25 mouse cellular contexts compared by ENCODE assay signal in genomic region chr12:103989857-103990256, GRCm38 (mm10). TPM values are rescaled to one million over a fixed set of nuclear protein-coding genes. Genes with fewer than 3 reads are reported as not detected.
"Had no signal": no experiment of that assay in that cellular context is flagged by ENCODE, and none has a peak within 500 bp of the region (broad histone marks: within the 10 kb centered on the region; RNA-seq: fewer than 3 reads in every experiment).

Serpina11 (minus strand) TSS chr12:103989957.

- H3K27me3 ChIP-seq: midbrain, embryonic 12.5 days; midbrain, embryonic 15.5 days; neural tube, embryonic 13.5 days; stomach, embryonic 15.5 days had no signal

- ATAC-seq: lung, postnatal 0 days; midbrain, embryonic 15.5 days had no signal

- H3K9me3 ChIP-seq: limb, embryonic 12.5 days; limb, embryonic 15.5 days; midbrain, embryonic 12.5 days; midbrain, embryonic 15.5 days; neural tube, embryonic 13.5 days; stomach, embryonic 15.5 days had no signal

- H3K4me2 ChIP-seq: limb, embryonic 12.5 days; limb, embryonic 15.5 days; lung, embryonic 14.5 days; midbrain, embryonic 12.5 days; midbrain, embryonic 15.5 days; neural tube, embryonic 13.5 days; stomach, embryonic 15.5 days had no signal

- DNase-seq: kidney, adult 2 months; kidney, postnatal 25 days; layer of hippocampus, adult 9-11 months; left cerebral cortex, postnatal 4 days; lung, embryonic 14.5 days; retina, postnatal 1 day; right cerebral cortex, postnatal 25 days; spleen, adult 18-20 months; thymus, postnatal 25 days had no signal

- H3K27ac ChIP-seq: kidney, postnatal 0 days; layer of hippocampus, adult 2 months; limb, embryonic 12.5 days; limb, embryonic 15.5 days; macrophage; midbrain, embryonic 12.5 days; midbrain, embryonic 15.5 days; neural tube, embryonic 13.5 days; stomach, embryonic 15.5 days had no signal

- H3K36me3 ChIP-seq: limb, embryonic 12.5 days; limb, embryonic 15.5 days; midbrain, embryonic 12.5 days; midbrain, embryonic 15.5 days; neural tube, embryonic 13.5 days; stomach, embryonic 15.5 days had no signal

- H3K4me1 ChIP-seq: limb, embryonic 12.5 days; limb, embryonic 15.5 days; midbrain, embryonic 12.5 days; midbrain, embryonic 15.5 days; neural tube, embryonic 13.5 days had no signal

- H3K9ac ChIP-seq: limb, embryonic 12.5 days; limb, embryonic 15.5 days; lung, embryonic 14.5 days; midbrain, embryonic 12.5 days; midbrain, embryonic 15.5 days; neural tube, embryonic 13.5 days; stomach, embryonic 15.5 days had no signal

- H3K4me3 ChIP-seq: layer of hippocampus, adult 2 months; limb, embryonic 12.5 days; limb, embryonic 15.5 days; midbrain, embryonic 12.5 days; midbrain, embryonic 15.5 days; neural tube, embryonic 13.5 days; stomach, embryonic 15.5 days had no signal

RNA-seq across cellular contexts. Expression of gene Serpina11, which starts in this region (rescaled TPM):
- total RNA-seq: layer of hippocampus, adult 2 months; layer of hippocampus, postnatal 25 days; left cerebral cortex, adult 18-20 months; left cerebral cortex, postnatal 10 days; left cerebral cortex, postnatal 4 days had no signal
- polyA plus RNA-seq: intestine, embryonic 14.5 days; intestine, postnatal 0 days; kidney, embryonic 14.5 days; kidney, postnatal 0 days; limb, embryonic 12.5 days; limb, embryonic 15.5 days; lung, embryonic 14.5 days; lung, postnatal 0 days; macrophage; midbrain, embryonic 12.5 days; midbrain, embryonic 15.5 days; neural tube, embryonic 13.5 days had no signal
